ENCODE assay signal across 19 mouse cellular contexts in the genomic region with DNA sequence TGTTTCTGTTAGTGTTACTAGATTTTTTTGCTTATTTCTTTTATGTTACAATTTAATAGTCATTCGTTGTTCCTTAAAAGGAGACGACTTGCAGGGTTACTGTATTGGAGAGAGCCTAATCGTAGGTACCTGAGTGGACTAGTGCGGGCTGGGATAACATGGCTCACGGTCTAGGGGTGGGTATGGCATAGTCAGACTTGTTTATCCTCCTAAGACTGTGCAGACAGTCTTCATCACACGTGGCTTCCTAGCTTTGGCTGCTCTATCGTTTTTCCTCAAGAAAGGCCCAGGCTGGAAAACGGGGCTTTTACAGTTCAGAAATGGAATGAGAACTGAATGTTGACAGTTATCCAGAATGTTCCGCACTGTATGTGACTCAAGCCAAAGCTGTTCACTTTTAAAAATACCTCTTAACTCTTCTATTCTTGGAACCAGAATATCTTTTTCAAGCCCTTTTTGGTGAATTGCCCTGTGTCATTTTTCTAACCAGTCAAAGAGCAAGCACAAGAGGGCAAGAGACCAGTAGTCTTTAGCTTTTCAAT. TPM values are rescaled to one million over a fixed set of nuclear protein-coding genes. Genes with fewer than 3 reads are reported as not detected.
A peak's percentile ranks its signal among the peaks of the same experiment; 100 is the strongest.
DNase-seq lines count a peak whose midpoint lies in the region; ATAC-seq and TF ChIP-seq lines count a peak whose summit lies in the region.
"Had no signal": no experiment of that assay in that cellular context is flagged by ENCODE, and none has a peak within 500 bp of the region (broad histone marks: within the 10 kb centered on the region; RNA-seq: fewer than 3 reads in every experiment).

No protein-coding gene starts in this region.

- no peak for ATAC-seq in embryonic facial prominence, embryonic 14.5 days (ENCODE audit: low read depth)
- no peak for ATAC-seq in heart, embryonic 14.5 days (ENCODE audit: insufficient number of reproducible peaks, insufficient read depth, low FRiP score, low read depth)
- peak; percentile 65 for ATAC-seq in lung, postnatal 0 days
- ATAC-seq in stomach, postnatal 0 days (ENCODE audit: low FRiP score, low TSS enrichment): peak; percentile 38; the same call in 1 of the 2 replicates
- ATAC-seq in midbrain, embryonic 14.5 days (ENCODE audit: low FRiP score, low TSS enrichment): no peak
- ATAC-seq: hindbrain, postnatal 0 days had no signal

- intact Hi-C loops in heart, postnatal 36 days (cut with DNase I): no loop called here

- no peaks in the 10 kb centered on the region for H3K9me3 ChIP-seq in embryonic facial prominence, embryonic 14.5 days (ENCODE audit: control insufficient read depth, low read length)
- no peaks in the 10 kb centered on the region for H3K9me3 ChIP-seq in embryonic facial prominence, embryonic 10.5 days
- no peaks in the 10 kb centered on the region for H3K9me3 ChIP-seq in heart, embryonic 14.5 days (ENCODE audit: control insufficient read depth, low read length)
- H3K9me3 ChIP-seq in lung, postnatal 0 days (ENCODE audit: low read length): no peaks in the 10 kb centered on the region
- no peaks in the 10 kb centered on the region for H3K9me3 ChIP-seq in stomach, postnatal 0 days (ENCODE audit: control insufficient read depth, low read length)
- no peaks in the 10 kb centered on the region for H3K9me3 ChIP-seq in midbrain, embryonic 14.5 days (ENCODE audit: control insufficient read depth, low read length)
- H3K9me3 ChIP-seq: forebrain, embryonic 10.5 days; limb, embryonic 13.5 days; midbrain, embryonic 12.5 days had no signal

- 0 out of 2 replicates have a peak, but pooled peaks cover 2% of the 10 kb centered on the region for H3K36me3 ChIP-seq in embryonic facial prominence, embryonic 14.5 days (ENCODE audit: control insufficient read depth, insufficient read depth, low read length)
- H3K36me3 ChIP-seq in embryonic facial prominence, embryonic 10.5 days (replicated peaks): no peaks in the 10 kb centered on the region
- no peaks in the 10 kb centered on the region; the same call in 1 of the 2 replicates for H3K36me3 ChIP-seq in heart, embryonic 14.5 days (ENCODE audit: control insufficient read depth, insufficient read depth, low read length)
- no peaks in the 10 kb centered on the region for H3K36me3 ChIP-seq in lung, postnatal 0 days (ENCODE audit: insufficient read depth, low read length)
- H3K36me3 ChIP-seq in stomach, postnatal 0 days (ENCODE audit: control insufficient read depth, insufficient read depth, low read length): no peaks in the 10 kb centered on the region
- no peaks in the 10 kb centered on the region for H3K36me3 ChIP-seq in midbrain, embryonic 14.5 days (ENCODE audit: control insufficient read depth, insufficient read depth, low read length)
- H3K36me3 ChIP-seq: forebrain, embryonic 10.5 days; limb, embryonic 13.5 days; midbrain, embryonic 12.5 days had no signal

- H3K27me3 ChIP-seq in embryonic facial prominence, embryonic 14.5 days (replicated peaks; ENCODE audit: control insufficient read depth, insufficient read depth, low read length): no peaks in the 10 kb centered on the region
- no peaks in the 10 kb centered on the region for H3K27me3 ChIP-seq in embryonic facial prominence, embryonic 10.5 days (replicated peaks; ENCODE audit: low read depth, poor library complexity, severe bottlenecking)
- H3K27me3 ChIP-seq in heart, embryonic 14.5 days (ENCODE audit: control insufficient read depth, insufficient read depth, low read length): no peaks in the 10 kb centered on the region
- no peaks in the 10 kb centered on the region for H3K27me3 ChIP-seq in lung, postnatal 0 days (replicated peaks; ENCODE audit: insufficient read depth, low read length)
- H3K27me3 ChIP-seq in stomach, postnatal 0 days (ENCODE audit: control insufficient read depth, insufficient read depth, low read length): no peaks in the 10 kb centered on the region
- H3K27me3 ChIP-seq in midbrain, embryonic 14.5 days (ENCODE audit: control insufficient read depth, insufficient read depth, low read length): no peaks in the 10 kb centered on the region
- H3K27me3 ChIP-seq: limb, embryonic 13.5 days; midbrain, embryonic 12.5 days had no signal

- H3K4me1 ChIP-seq in embryonic facial prominence, embryonic 14.5 days (ENCODE audit: control insufficient read depth, insufficient read depth, low read length): peaks cover under 1% of the 10 kb centered on the region; the same call in 1 of the 2 replicates
- peaks cover 5% of the 10 kb centered on the region; the same call in 1 of the 2 replicates for H3K4me1 ChIP-seq in embryonic facial prominence, embryonic 10.5 days
- peaks cover 16 to 60% of the 10 kb centered on the region in 2 experiments for H3K4me1 ChIP-seq in heart, embryonic 14.5 days (ENCODE audit: control insufficient read depth in 2 of 2, insufficient read depth in 2 of 2, low read length in 2 of 2)
- no peaks in the 10 kb centered on the region; the same call in 1 of the 2 replicates for H3K4me1 ChIP-seq in lung, postnatal 0 days (ENCODE audit: insufficient read depth, low read depth, low read length)
- no peaks in the 10 kb centered on the region for H3K4me1 ChIP-seq in stomach, postnatal 0 days (replicated peaks; ENCODE audit: control insufficient read depth, insufficient read depth)
- H3K4me1 ChIP-seq in midbrain, embryonic 14.5 days (ENCODE audit: control insufficient read depth, insufficient read depth, low read length): no peaks in the 10 kb centered on the region
- H3K4me1 ChIP-seq: midbrain, embryonic 12.5 days had no signal

- no peak overlapping the region for H3K27ac ChIP-seq in embryonic facial prominence, embryonic 14.5 days (replicated peaks; ENCODE audit: low read depth, low read length)
- no peak overlapping the region for H3K27ac ChIP-seq in embryonic facial prominence, embryonic 10.5 days (replicated peaks)
- peak overlapping the region; percentile 64 to 68; a peak in 3 of 4 replicates for H3K27ac ChIP-seq in heart, embryonic 14.5 days (replicated peaks in 1 of 2; ENCODE audit: control insufficient read depth in 1 of 2, insufficient read depth in 1 of 2, low read depth in 2 of 2, low read length in 2 of 2)
- H3K27ac ChIP-seq in lung, postnatal 0 days (ENCODE audit: low read length): no peak overlapping the region
- H3K27ac ChIP-seq in stomach, postnatal 0 days (replicated peaks): peak overlapping the region; percentile 56
- H3K27ac ChIP-seq in midbrain, embryonic 14.5 days (replicated peaks; ENCODE audit: low read depth, low read length): no peak overlapping the region
- H3K27ac ChIP-seq: forebrain, embryonic 10.5 days; hindbrain, postnatal 0 days; left cerebral cortex, adult 2 months; limb, embryonic 13.5 days; midbrain, embryonic 12.5 days had no signal

- peak; percentile 30 for DNase-seq in embryonic facial prominence, embryonic 14.5 days (ENCODE audit: low spot score)
- DNase-seq in embryonic facial prominence, embryonic 10.5 days (ENCODE audit: low spot score): no peak
- DNase-seq in heart, postnatal 36 days: no peak
- peak; percentile 54 for DNase-seq in lung, postnatal 0 days (ENCODE audit: low spot score)
- DNase-seq in lung, postnatal 14 days: no peak
- no peak for DNase-seq in stomach, postnatal 0 days (ENCODE audit: low spot score)
- DNase-seq in midbrain, embryonic 14.5 days: no peak
- DNase-seq: cerebellum, adult 11 months; cerebellum, postnatal 36 days; lung, adult 2 months; retina, postnatal 1 day; thymus, postnatal 36 days had no signal

- WGBS in embryonic facial prominence, embryonic 14.5 days: 73% methylated on average over 9 of the region's 9 CpGs
- WGBS in embryonic facial prominence, embryonic 10.5 days: 88% methylated on average over 9 of the region's 9 CpGs
- 71% methylated on average over 9 of the region's 9 CpGs for WGBS in heart, embryonic 14.5 days
- WGBS in lung, postnatal 0 days: 58% methylated on average over 9 of the region's 9 CpGs
- WGBS in stomach, postnatal 0 days: 53% methylated on average over 9 of the region's 9 CpGs
- WGBS in midbrain, embryonic 14.5 days: 89% methylated on average over 9 of the region's 9 CpGs

- no peak overlapping the region for H3K4me2 ChIP-seq in embryonic facial prominence, embryonic 14.5 days (ENCODE audit: low read depth, low read length)
- no peak overlapping the region for H3K4me2 ChIP-seq in heart, embryonic 14.5 days (ENCODE audit: low read length)
- no peak overlapping the region for H3K4me2 ChIP-seq in lung, postnatal 0 days (replicated peaks; ENCODE audit: low read depth, low read length)
- no peak overlapping the region for H3K4me2 ChIP-seq in stomach, postnatal 0 days (replicated peaks; ENCODE audit: low read depth)
- no peak overlapping the region for H3K4me2 ChIP-seq in midbrain, embryonic 14.5 days (ENCODE audit: low read length)
- H3K4me2 ChIP-seq: limb, embryonic 13.5 days; midbrain, embryonic 12.5 days had no signal

- H3K9ac ChIP-seq in embryonic facial prominence, embryonic 14.5 days (ENCODE audit: low read depth, low read length): no peak overlapping the region
- H3K9ac ChIP-seq in heart, embryonic 14.5 days (ENCODE audit: low read length): no peak overlapping the region
- H3K9ac ChIP-seq in lung, postnatal 0 days (replicated peaks; ENCODE audit: low read depth): no peak overlapping the region
- H3K9ac ChIP-seq in stomach, postnatal 0 days (ENCODE audit: low read length): no peak overlapping the region
- H3K9ac ChIP-seq in midbrain, embryonic 14.5 days (replicated peaks; ENCODE audit: low read length): no peak overlapping the region
- H3K9ac ChIP-seq: limb, embryonic 13.5 days; midbrain, embryonic 12.5 days had no signal

- no peak for TF ChIP-seq EP300 in lung, postnatal 0 days (IDR thresholded peaks at IDR 0.05)
- TF ChIP-seq EP300 in stomach, postnatal 0 days (optimal IDR thresholded peaks at IDR 0.05): no peak

- TF ChIP-seq CTCF in lung, postnatal 0 days (IDR thresholded peaks at IDR 0.05): no peak
- no peak for TF ChIP-seq CTCF in stomach, postnatal 0 days (IDR thresholded peaks at IDR 0.05; ENCODE audit: low read depth)

- no peak overlapping the region for H3K4me3 ChIP-seq in embryonic facial prominence, embryonic 14.5 days (ENCODE audit: low read depth, low read length)
- H3K4me3 ChIP-seq in embryonic facial prominence, embryonic 10.5 days: no peak overlapping the region
- no peak overlapping the region for H3K4me3 ChIP-seq in heart, embryonic 14.5 days (ENCODE audit: control insufficient read depth in 1 of 2, insufficient read depth in 1 of 2, low read depth in 1 of 2, low read length in 2 of 2)
- no peak overlapping the region for H3K4me3 ChIP-seq in lung, postnatal 0 days (ENCODE audit: low read depth, low read length)
- no peak overlapping the region for H3K4me3 ChIP-seq in stomach, postnatal 0 days (ENCODE audit: low read depth, low read length)
- no peak overlapping the region for H3K4me3 ChIP-seq in midbrain, embryonic 14.5 days (replicated peaks; ENCODE audit: low read depth, low read length)
- H3K4me3 ChIP-seq: forebrain, embryonic 10.5 days; left cerebral cortex, adult 2 months; limb, embryonic 13.5 days; midbrain, embryonic 12.5 days; myocyte had no signal

RNA-seq across cellular contexts. Expression of a gene that starts 39.5 kb away (rescaled TPM):
- 20.9 and 21.3 TPM in 2 replicates for polyA plus RNA-seq in embryonic facial prominence, embryonic 14.5 days (2014; fragmentation: Nextera tagmentation; extraction: Ambion mirVana)
- polyA plus RNA-seq in embryonic facial prominence, embryonic 10.5 days (2016; fragmentation: Nextera tagmentation; extraction: Ambion mirVana): 25.7 and 25.9 TPM in 2 replicates
- polyA plus RNA-seq in heart, embryonic 14.5 days (2014; fragmentation: Nextera tagmentation; extraction: Ambion mirVana): 32.1 and 34.3 TPM in 2 replicates
- total RNA-seq in heart, postnatal 36 days (2021): 10 to 100 TPM; 10.6 to 14.0 TPM
- polyA plus RNA-seq in lung, postnatal 0 days (2015; fragmentation: Nextera tagmentation; extraction: Ambion mirVana): 19.7 and 27.7 TPM in 2 replicates
- polyA plus RNA-seq in stomach, postnatal 0 days (2015; fragmentation: Nextera tagmentation; extraction: Ambion mirVana): 15.7 and 16.6 TPM in 2 replicates
- polyA plus RNA-seq in midbrain, embryonic 14.5 days (2014; fragmentation: Nextera tagmentation; extraction: Ambion mirVana): 8.7 and 15.9 TPM in 2 replicates

Comparison
In these comparisons a context has a peak if more than half of its experiments do, and no peak if none do; other contexts are left out.
1. DNase-seq: peak in embryonic facial prominence, embryonic 14.5 days (single experiment) and lung, postnatal 0 days (single experiment); none in embryonic facial prominence, embryonic 10.5 days (single experiment), heart, postnatal 36 days (0 of 2), lung, postnatal 14 days (single experiment), stomach, postnatal 0 days (single experiment) and midbrain, embryonic 14.5 days (single experiment).
2. ATAC-seq: peak in lung, postnatal 0 days (single experiment) and stomach, postnatal 0 days (single experiment); none in embryonic facial prominence, embryonic 14.5 days (single experiment), heart, embryonic 14.5 days (single experiment) and midbrain, embryonic 14.5 days (single experiment).
3. H3K27ac ChIP-seq: peak in heart, embryonic 14.5 days (2 of 2) and stomach, postnatal 0 days (single experiment); none in embryonic facial prominence, embryonic 14.5 days (single experiment), embryonic facial prominence, embryonic 10.5 days (single experiment), lung, postnatal 0 days (single experiment) and midbrain, embryonic 14.5 days (single experiment).